Mouse (Mus musculus): ENCODE results near the gene Sh3gl1. TPM values are rescaled to one million over a fixed set of nuclear protein-coding genes. Genes with fewer than 3 reads are reported as not detected.

Sh3gl1 gene
- polyA plus RNA-seq, 1 experiment: 248 TPM

DNA sequence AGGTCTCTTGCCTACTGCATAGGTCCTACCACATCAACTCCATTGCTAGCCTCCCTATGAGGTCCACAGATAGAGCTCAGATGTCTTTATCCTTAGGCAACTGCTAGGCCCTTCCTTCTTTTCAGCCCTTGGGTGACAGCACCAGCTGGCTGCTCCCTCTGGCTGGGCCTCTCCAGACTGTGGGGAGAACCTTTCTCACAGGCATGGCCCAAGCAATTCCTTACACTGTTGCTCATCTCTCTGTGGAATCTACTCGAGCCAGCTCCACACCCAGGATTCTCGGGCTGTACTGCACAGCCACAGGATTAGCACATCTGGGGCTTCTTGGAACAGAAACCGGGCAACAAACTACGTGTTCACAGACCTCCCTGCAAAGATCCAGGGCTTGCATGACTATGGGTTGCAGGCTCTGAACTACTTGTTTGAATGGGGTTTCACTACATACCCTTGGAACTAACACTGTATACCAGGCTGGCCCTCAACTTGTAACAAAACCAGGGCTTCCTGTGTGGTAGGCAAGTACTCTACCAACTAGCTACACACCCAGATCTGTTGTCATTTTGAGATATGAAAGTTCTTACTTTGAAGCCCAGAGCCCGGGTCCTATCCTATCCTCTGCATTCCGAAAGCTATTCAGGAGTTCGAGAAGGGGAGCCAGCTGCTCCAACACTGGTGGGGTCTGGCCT is 2.3 kb downstream of the Sh3gl1 start:
- Histone ChIP-seq H3K27ac (ENCODE audit: control insufficient read depth, insufficient read depth, low read length) (peak overlapping the region; percentile 72), H3K36me3 (ENCODE audit: control insufficient read depth, insufficient read depth, low read length) (no peaks in the 10 kb centered on the region), H3K4me1 (replicated peaks; ENCODE audit: control insufficient read depth, insufficient read depth, low read length) (peaks cover 52% of the 10 kb centered on the region), H3K27me3 (ENCODE audit: control insufficient read depth, insufficient read depth, low read length) (no peaks in the 10 kb centered on the region), H3K4me3 (ENCODE audit: control insufficient read depth, insufficient read depth, low read length) (peak overlapping the region; percentile 31; the same call in 1 of the 2 replicates)
- TF ChIP-seq CTCF (IDR thresholded peaks at IDR 0.05; ENCODE audit: borderline replicate concordance, control insufficient read depth, extremely low read depth, insufficient read depth, low read length, poor library complexity) (no peak), POLR2A (IDR thresholded peaks at IDR 0.05; ENCODE audit: control insufficient read depth, extremely low read depth, insufficient read depth, low read length, poor library complexity) (no peak)
- DNase-seq: no peak
- 68% methylated on average over 7 of the region's 7 CpGs for WGBS

GRCm38 (mm10) chr17:56032831-56033230 is 3.6 kb downstream of the Sh3gl1 start:
- Histone ChIP-seq H3K4me1 (replicated peaks; ENCODE audit: control insufficient read depth, insufficient read depth, low read length) (peaks cover 54% of the 10 kb centered on the region), H3K4me3 (ENCODE audit: control insufficient read depth, insufficient read depth, low read length) (no peak overlapping the region), H3K27me3 (ENCODE audit: control insufficient read depth, insufficient read depth, low read length) (no peaks in the 10 kb centered on the region), H3K27ac (ENCODE audit: control insufficient read depth, insufficient read depth, low read length) (no peak overlapping the region; the same call in 1 of the 2 replicates), H3K36me3 (ENCODE audit: control insufficient read depth, insufficient read depth, low read length) (no peaks in the 10 kb centered on the region)
- TF ChIP-seq CTCF (IDR thresholded peaks at IDR 0.05; ENCODE audit: borderline replicate concordance, control insufficient read depth, extremely low read depth, insufficient read depth, low read length, poor library complexity): no peak
- no peak for TF ChIP-seq POLR2A (IDR thresholded peaks at IDR 0.05; ENCODE audit: control insufficient read depth, extremely low read depth, insufficient read depth, low read length, poor library complexity)
- peak; percentile 65 for DNase-seq
- 17% methylated on average over 7 of the region's 7 CpGs for WGBS

GRCm38 (mm10) chr17:56032127-56032733 is 4.2 kb downstream of the Sh3gl1 start:
- H3K36me3 ChIP-seq (ENCODE audit: control insufficient read depth, insufficient read depth, low read length): no peaks in the 10 kb centered on the region
- H3K4me3 ChIP-seq (ENCODE audit: control insufficient read depth, insufficient read depth, low read length): no peak overlapping the region
- WGBS: 74% methylated on average over 6 of the region's 6 CpGs
- no peaks in the 10 kb centered on the region for H3K27me3 ChIP-seq (ENCODE audit: control insufficient read depth, insufficient read depth, low read length)
- peak overlapping the region; percentile 31; the same call in 1 of the 2 replicates for H3K27ac ChIP-seq (ENCODE audit: control insufficient read depth, insufficient read depth, low read length)
- no peak for DNase-seq
- TF ChIP-seq POLR2A (IDR thresholded peaks at IDR 0.05; ENCODE audit: control insufficient read depth, extremely low read depth, insufficient read depth, low read length, poor library complexity) (no peak), CTCF (IDR thresholded peaks at IDR 0.05; ENCODE audit: borderline replicate concordance, control insufficient read depth, extremely low read depth, insufficient read depth, low read length, poor library complexity) (no peak)
- peaks cover 58% of the 10 kb centered on the region for H3K4me1 ChIP-seq (replicated peaks; ENCODE audit: control insufficient read depth, insufficient read depth, low read length)

DNA sequence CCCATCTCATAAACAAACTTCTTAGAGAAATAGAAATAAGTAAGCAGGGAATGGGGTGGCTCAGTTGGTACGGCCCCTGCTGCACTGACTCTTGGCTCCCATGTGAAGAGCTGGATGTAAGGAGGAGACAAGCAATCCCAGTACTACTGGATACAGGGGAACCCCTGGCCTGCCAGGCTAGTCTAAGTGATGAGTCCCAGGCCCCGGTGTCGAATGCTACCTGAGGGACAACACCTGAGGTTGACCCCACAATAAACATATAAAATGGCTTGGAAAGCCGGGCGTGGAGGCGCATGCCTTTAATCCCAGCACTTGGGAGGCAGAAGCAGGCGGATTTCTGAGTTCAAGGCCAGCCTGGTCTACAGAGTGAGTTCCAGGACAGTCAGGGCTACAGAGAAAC is 5.0 kb downstream of the Sh3gl1 start:
- DNase-seq: no peak
- H3K27ac ChIP-seq (ENCODE audit: control insufficient read depth, insufficient read depth, low read length): 0 out of 2 replicates have a peak overlapping the region, but pooled peaks have one; percentile 17
- TF ChIP-seq CTCF (IDR thresholded peaks at IDR 0.05; ENCODE audit: borderline replicate concordance, control insufficient read depth, extremely low read depth, insufficient read depth, low read length, poor library complexity) (no peak), POLR2A (IDR thresholded peaks at IDR 0.05; ENCODE audit: control insufficient read depth, extremely low read depth, insufficient read depth, low read length, poor library complexity) (no peak)
- WGBS: 89% methylated on average over 7 of the region's 7 CpGs
- H3K27me3 ChIP-seq (ENCODE audit: control insufficient read depth, insufficient read depth, low read length): no peaks in the 10 kb centered on the region
- peaks cover 59% of the 10 kb centered on the region for H3K4me1 ChIP-seq (replicated peaks; ENCODE audit: control insufficient read depth, insufficient read depth, low read length)
- H3K4me3 ChIP-seq (ENCODE audit: control insufficient read depth, insufficient read depth, low read length): no peak overlapping the region
- H3K36me3 ChIP-seq (ENCODE audit: control insufficient read depth, insufficient read depth, low read length): no peaks in the 10 kb centered on the region

GRCm38 (mm10) chr17:56030919-56031318 is 5.5 kb downstream of the Sh3gl1 start:
- Histone ChIP-seq H3K4me1 (replicated peaks; ENCODE audit: control insufficient read depth, insufficient read depth, low read length) (peaks cover 59% of the 10 kb centered on the region), H3K4me3 (ENCODE audit: control insufficient read depth, insufficient read depth, low read length) (no peak overlapping the region), H3K36me3 (ENCODE audit: control insufficient read depth, insufficient read depth, low read length) (no peaks in the 10 kb centered on the region), H3K27me3 (ENCODE audit: control insufficient read depth, insufficient read depth, low read length) (no peaks in the 10 kb centered on the region), H3K27ac (ENCODE audit: control insufficient read depth, insufficient read depth, low read length) (peak overlapping the region; percentile 5; the same call in 1 of the 2 replicates)
- 13% methylated on average over 5 of the region's 5 CpGs for WGBS
- TF ChIP-seq POLR2A (IDR thresholded peaks at IDR 0.05; ENCODE audit: control insufficient read depth, extremely low read depth, insufficient read depth, low read length, poor library complexity): no peak
- TF ChIP-seq CTCF (IDR thresholded peaks at IDR 0.05; ENCODE audit: borderline replicate concordance, control insufficient read depth, extremely low read depth, insufficient read depth, low read length, poor library complexity): peak; percentile 20; the same call in 1 of the 2 replicates
- peak; percentile 46 for DNase-seq

DNA sequence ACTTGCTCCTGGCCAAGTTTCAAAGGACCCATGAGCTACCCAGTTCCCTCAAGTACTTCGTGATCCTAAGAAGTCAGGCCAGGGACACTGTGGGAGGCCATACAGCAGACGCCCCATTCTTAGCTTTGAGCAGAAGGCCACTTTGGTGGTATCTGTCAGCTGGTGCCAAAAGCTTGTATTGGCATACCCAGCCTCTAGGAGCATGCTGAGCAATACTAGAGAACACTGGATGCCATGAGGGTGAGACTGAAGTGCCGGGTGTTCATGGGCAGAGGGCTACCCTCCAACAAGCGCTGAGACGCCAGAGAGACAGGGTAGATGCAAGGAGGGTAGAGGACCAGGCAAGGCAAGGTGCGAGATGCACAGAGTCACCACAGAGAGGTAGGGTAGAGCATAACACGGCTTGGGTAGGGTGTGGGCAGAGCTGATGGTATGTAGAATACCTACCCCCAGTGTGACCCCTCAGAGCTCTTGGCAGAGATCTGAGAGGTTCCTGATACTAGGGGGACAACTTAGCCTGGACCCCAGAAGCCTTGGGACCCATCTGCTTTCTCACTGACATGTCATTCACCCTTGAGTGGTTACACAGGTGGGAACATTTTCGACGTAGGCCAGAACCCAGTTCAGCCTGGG is 6.1 kb downstream of the Sh3gl1 start:
- Histone ChIP-seq H3K27me3 (ENCODE audit: control insufficient read depth, insufficient read depth, low read length) (no peaks in the 10 kb centered on the region), H3K27ac (ENCODE audit: control insufficient read depth, insufficient read depth, low read length) (peak overlapping the region; percentile 5; the same call in 1 of the 2 replicates), H3K4me1 (replicated peaks; ENCODE audit: control insufficient read depth, insufficient read depth, low read length) (peaks cover 58% of the 10 kb centered on the region), H3K4me3 (ENCODE audit: control insufficient read depth, insufficient read depth, low read length) (no peak overlapping the region), H3K36me3 (ENCODE audit: control insufficient read depth, insufficient read depth, low read length) (no peaks in the 10 kb centered on the region)
- TF ChIP-seq POLR2A (IDR thresholded peaks at IDR 0.05; ENCODE audit: control insufficient read depth, extremely low read depth, insufficient read depth, low read length, poor library complexity) (no peak), CTCF (IDR thresholded peaks at IDR 0.05; ENCODE audit: borderline replicate concordance, control insufficient read depth, extremely low read depth, insufficient read depth, low read length, poor library complexity) (no peak)
- 68% methylated on average over 9 of the region's 9 CpGs for WGBS
- no peak for DNase-seq

All from thymus, adult 2 months (tissue).